Mouse (Mus musculus) skeletal muscle tissue, adult 2 months (tissue): ENCODE results near the gene Bbx.

Experiments
- DNase-seq: peaks from one replicate; pipeline ENCODE4 v3.0.0-alpha.2; 2012; ENCODE audit warnings: low read depth, low spot score

Gene Bbx

DNA sequence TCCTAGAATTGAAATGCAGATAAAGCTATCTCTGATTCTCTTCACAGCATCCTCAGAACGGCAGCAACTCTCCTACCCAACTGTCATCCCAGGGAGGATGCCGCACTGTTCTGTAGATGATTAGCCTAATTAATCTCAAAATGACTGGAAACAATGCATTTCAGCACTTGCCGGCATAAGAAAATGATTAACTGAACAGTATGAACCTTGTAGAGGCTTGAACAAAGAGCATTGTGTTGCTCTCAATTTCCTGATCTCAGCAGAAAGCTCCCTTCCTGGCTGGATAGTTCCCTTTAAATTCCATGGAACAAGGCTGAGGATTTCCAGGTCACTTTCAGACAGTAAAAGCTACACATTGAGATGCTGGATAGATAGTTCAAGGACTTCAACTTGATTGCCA lies 197.0 kb downstream of the Bbx start:
- no peak for DNase-seq

DNA sequence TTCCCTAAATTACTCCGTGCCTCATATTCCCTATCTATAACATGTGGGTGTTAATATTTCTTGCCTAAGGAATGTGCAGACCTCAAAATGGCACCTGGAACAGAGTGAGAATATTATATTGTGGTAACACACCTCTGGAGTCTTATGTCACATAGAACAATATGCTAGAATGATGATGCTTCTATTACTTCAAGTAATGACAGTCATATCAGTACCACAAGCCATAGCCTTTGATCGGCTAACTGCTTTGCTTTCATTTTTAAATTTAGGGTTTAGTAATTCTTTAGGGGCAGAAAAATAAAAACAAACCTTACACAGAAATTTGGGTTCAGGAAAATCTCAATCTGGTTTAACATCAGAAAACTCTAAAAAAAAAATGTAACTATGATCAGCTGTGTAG lies 201.6 kb downstream of the Bbx start:
- no peak for DNase-seq

DNA sequence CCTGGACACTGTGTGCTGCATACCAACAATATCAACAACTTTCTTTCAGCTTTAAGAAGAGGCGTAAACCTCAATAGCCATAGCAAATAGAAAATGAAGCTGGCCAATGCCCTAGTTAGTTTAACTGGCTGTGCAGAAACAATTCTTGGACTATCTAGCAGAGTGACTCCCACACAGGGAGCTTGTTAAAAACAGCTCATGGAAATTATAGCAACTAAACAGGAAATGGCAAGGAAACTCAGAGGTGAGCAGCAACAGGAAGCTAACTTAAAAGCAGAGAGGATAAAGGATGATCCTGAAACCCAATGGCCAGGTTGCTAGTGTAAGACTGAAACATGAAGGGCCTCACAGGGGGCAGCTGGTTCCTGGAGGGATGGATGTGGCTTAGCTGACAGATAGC lies 203.4 kb downstream of the Bbx start:
- no peak for DNase-seq

DNA sequence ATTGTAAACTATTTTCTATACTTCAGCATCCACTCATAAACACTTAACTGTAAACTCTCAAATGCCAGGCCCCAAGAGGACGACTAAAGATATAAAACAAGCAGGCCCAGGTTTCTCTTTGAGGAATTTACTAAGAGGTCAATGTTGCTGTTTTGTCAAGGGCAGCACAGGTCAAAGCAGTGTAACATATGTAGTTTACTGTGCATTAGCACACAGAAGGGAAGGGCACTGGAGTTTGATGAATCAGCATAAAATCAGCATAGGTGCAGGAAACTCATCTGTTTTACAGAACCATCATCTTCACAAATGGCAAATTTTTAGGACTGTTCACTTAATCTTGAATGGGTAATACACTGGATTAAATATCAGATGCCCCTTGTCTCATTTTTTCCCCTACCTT lies 205.9 kb downstream of the Bbx start:
- no peak for DNase-seq

DNA sequence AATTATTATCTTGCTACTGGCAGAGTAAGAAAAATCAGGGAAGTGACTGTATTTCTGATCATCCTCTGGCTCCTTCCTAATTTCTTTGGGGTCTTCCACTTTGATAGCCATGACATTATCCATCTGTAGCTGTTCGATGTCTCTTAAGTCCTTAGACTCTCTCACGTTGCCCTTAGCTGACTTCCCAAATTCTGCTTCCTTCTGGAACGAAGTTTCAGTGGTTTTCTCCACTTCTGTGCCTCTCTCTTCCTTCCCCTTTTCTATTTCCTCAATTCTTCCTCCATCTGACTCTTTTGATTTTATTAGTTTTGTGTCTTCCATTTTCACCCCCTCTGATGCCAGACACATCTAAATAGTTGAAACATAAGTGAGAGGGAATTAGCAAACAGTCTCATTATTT lies 207.2 kb downstream of the Bbx start:
- DNase-seq = no peak

DNA sequence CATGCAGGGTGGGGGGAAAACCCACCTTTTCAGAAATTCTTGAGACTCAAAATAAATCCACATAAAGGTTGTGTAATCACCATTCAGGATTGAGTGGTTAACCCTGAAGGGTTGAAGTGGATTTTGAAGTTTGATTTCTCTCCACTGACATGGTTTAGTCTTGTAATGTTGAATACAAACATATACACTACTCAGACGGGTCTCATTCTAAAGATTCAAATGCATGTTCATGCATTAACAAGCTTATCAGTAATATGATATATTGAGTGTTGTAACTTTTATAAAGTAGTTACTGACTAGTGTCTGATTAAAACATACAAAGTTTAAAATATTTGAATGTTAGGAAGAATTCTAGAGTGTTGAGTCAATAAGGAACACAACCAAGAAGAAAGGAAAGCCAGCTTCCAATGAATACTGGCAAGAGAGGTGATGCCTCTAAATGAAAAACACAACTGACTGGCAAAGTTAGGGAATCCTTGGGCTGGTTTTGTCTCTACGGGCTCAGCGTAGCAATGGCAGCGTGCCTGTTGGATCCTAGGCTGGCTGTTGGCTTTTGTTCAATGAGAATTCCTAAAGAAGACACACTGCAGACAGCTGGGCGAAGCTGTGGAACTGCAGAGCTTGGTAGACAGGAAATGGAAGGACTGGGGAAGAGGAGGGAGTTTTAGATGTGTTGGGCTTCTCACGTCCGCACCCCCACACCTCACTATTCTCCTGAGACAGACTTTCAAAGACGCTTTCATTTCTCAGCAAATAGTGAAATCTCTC lies 211.3 kb downstream of the Bbx start:
- DNase-seq = peak; percentile 21

DNA sequence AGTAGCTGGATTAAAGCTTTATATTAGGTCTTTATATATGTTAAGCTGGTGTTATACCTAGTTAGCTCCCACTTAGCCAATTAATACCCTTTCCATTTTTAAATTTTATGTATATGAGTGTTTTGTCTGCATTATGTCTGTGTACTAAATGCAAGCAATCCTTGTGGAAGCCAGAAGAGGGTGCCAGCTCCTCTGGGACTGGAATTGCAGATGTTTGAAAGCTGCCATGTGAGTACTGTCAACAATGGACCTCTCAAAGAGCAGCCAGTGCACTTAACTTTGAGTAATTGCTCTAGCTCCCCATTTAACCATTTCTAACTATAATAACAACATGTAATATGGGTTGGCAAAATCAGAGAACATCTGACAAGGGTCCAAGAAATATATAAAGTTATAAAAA lies 215.1 kb downstream of the Bbx start:
- DNase-seq = no peak

DNA sequence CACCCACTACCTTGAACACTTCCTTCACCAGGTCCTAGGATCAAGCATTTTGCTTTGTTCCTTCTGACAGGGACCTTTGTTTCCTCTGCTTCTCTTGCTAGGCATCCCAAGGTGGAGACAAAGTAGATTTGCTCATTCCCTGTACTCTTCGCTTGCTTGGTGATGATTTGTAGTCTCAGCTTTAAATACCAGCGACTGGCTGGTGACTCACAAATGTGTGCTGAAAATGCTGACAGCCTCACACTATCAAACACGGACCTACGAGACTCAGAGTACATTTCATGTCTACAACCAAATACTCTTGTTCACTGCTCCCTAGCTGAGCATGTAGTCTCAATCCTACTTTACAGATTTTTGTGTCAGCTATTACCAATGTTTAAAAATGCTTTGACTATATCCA lies 220.5 kb downstream of the Bbx start:
- DNase-seq = no peak

DNA sequence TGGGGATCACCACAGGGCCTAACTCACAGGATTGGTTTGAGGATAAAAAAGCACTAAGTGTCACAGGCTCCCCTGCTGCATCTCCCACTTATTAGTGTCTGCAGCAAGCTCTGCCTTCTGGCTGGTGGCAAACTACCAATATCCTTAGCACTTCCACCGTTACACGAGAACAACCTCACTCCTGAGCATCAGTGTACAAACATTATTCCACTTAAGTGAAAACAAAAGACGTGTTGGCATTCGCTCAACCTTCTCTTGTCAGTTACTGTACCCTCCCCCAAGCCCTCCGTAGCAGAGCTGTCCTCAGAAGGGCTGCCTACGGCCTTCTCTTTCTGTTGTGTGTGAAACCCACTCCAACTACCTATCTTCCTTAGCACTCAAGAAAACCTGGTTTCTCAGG lies 221.0 kb downstream of the Bbx start:
- DNase-seq = no peak

DNA sequence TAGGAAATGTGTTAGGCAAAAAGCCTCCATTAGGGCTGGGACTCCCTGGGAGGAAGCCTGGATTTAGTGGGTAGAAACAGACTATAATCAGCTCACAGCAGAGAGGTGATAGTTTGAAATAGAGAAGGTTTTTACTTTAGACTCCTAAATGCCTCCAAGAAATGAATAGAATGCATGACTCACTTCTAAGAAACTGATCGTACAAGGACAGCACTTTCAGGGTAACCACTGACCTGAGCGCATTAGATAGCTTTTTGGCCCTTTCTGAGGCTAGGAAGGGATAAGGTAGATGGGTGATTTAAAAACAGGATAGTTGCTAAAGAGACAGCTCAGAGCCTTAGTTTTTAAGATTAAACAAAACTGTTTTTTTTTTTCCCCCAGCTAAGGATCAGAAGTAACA lies 221.4 kb downstream of the Bbx start:
- DNase-seq = no peak

DNA sequence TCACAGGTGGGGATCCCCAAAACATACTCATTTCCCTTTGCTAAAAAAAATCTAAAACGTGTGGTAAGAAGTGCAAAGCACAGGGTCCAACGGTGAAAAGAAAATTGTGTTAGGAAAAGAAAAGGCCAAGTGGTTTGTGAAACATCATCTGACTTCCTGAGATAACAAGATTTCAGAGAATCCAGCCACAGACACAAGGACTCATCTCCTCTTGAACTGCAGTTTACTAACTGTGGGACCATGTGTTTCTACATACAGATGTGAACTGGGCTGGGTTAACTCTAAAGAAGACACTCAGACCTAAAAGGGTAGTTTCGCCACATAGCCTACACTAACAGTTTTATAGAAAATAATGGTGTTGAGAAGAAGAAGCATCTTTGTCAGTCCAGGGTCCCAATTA lies 227.2 kb downstream of the Bbx start:
- no peak for DNase-seq

DNA sequence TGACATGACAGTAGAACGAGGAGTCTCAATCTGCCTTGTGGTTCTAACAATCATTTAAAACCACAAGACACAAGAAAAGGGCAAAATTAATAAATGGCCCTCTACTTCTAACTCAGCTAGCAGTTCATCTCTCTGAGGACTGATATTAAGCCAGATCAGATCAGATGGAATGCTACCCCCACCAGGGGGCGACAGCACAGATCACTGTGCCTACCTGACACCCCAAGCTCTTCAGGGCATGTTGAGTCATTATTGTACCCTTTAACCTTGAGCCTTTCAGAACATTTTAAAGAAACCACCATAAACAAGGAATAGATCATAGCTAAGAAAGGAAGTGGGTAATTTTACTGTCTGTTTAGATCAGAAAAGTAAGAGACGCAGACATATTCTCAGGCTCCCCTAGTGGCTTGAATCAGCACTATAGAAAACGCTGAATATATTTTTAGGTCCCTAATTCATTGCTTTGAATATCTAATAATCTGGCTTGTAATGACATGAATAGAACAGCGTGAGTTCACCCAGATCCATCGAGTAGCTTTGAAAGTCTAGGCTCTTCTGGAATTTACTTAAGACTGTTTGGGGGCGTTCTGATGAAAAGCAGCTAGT lies 230.5 kb downstream of the Bbx start:
- DNase-seq = no peak

DNA sequence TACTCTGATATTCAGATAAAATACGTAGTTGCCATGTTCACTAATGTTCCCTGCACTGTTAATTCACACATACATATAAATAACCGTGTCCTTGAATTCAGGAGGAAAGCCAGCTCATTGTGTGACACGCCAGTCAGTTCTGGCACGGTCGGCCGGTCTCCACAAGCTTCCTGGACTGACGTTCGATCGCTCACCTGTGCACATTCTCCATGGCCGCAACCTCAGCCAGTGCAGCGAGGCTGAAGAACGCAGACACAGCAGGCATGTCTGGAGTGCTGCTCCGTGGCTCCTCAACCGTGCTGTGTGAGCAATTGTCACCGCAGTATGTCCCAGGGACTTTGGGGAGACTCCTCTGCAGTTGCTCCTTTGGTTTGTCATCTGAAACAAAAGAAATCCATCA lies 232.0 kb downstream of the Bbx start:
- DNase-seq = no peak

DNA sequence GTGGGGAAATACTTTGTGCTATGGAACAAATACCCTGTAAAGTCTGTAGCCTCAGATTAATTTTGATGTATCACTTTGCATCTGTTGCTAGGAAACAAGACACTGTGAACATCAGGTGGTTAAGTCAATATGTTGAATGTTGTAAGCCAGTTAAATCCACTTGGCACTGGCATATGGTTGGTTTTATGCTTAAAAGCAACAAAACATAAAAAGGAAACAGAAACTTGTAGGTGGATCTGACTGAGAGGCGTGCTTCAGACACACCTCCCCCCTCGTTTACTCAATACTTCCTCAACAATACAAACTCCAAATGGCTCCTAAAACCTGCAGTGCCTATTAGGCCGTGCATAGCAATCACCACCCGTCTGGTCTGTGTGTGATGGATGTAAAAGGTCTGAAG lies 236.1 kb downstream of the Bbx start:
- no peak for DNase-seq

DNA sequence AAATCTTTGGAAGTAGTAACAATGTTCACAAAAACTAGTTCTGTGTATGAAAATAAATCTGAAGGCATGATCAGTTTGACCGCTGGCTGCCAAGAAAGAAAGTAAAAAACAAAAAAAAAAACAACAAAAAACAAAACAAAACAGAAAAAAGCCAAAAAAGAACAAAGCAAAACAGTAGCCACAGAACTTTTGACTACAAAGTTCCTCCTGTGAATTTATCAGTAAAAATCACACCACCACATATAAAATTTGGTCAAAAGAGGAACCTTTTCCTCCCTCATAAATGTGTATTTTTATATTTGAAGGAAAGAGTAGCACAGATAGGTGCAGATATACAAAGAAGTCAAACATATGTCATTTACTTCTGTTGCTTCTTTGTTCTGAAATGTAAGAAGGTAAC lies 239.6 kb downstream of the Bbx start:
- no peak for DNase-seq

DNA sequence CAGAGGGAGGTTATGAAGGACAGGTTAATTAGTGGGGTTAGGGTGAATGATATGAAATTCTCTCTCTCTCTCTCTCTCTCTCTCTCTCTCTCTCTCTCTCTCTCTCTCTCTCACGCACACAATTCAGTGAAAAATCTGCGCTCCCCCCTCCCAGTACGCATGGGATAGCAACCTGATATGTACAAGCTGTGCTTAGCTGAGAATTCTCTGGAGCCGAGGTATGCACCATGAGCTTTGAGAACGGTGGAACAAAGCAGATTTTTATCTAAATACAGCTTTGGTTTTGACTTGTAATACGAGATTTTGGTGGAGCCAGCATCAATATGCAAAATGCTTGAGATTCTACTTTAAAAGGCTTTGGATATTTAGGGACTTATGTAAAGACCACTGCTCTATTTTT lies 243.1 kb downstream of the Bbx start:
- no peak for DNase-seq

DNA sequence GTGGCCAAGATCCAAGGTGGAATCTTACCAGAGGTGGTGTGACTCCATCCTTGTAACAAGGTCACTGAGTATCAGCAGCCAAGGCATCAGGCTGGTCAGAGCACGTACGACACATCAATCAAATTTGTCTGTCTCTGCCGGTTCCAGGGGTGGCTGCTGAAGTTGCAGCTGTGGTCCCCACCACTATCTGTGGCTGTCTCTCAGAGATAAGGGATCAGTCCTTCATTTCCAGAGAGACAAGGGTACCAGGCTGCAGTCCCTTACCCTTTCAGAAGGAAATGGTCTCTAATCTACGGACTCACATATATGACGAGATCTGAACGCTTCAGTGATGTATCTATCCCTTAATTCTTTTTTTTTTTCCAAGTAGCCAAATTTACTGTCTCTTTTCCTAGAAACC lies 245.6 kb downstream of the Bbx start:
- DNase-seq = no peak

DNA sequence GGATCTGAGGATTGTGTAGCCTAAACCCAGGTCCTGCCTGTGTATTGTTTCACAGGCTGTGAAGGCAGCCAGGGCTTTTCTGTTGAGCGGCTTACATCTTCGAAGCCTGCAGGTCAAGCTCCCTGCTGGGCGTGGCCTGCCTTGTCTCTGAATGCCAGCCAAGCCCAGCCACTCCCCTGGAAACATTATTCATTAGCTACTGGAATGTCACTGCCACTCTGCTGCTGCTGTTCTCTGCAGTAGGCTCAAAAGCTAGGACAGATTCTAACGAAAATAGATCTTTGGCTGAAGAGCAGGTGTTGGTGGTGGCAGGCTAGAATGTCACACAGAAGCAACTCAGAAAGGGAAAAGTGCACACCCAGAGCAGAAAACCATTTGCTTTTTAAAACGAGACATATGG lies 247.1 kb downstream of the Bbx start:
- no peak for DNase-seq

DNA sequence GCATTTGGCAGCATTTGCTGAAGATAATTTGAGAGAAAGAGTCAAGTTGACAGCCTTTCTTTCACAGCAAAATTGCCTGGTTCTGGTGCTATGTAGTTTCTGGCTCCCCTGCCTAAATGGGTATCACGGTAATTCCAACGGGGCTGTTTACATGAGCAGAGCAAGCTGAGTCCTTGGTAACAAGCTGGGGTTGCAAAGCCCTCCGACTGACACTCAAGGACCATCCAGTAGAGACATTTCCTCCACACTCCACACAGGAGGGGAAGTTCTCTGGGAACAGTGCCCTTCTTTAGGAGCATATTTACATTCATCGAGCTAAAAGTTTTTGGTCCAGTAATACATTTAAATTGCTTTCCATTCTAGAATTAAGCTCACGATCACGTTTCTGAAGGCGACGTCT lies 249.2 kb downstream of the Bbx start:
- DNase-seq = no peak

DNA sequence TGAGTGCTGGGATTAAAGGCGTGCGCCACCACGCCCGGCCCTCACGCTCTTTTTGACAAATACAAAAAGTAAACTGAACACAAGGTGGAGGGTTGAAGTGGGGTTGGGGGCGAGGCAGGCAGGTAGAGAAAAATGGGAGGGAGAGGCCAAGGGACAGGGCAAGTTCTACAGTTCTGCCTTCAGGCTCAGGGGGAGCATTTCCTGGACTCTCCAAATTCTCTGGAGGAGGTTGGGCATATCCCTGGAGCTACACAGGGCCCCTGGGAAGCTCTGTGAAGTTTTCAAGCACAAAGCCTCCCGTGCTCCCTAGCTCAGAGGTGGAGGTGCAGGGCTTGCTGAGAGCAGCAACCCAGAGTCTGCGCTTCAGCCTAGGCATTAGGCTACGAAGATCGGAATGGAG lies 249.6 kb downstream of the Bbx start:
- no peak for DNase-seq

DNA sequence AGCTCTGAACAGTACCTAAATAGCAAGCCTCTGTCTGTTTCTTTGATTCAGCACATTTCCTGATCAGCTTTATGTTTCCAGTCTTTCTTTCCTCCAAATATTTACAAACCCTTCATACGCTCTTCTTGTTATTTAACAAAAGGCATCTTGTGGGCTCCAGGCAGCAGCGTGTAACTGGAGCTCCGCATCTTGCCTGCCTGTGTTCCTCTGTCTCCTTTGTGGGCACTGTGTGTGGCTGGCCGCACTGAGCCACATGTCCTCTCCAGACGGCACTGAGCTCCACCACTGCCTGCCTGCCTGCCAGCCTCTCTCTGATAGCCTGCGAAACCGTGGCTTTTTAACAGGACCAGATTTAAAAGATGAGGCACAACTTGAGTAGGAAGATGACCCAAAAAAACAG lies 259.4 kb downstream of the Bbx start:
- DNase-seq = no peak

DNA sequence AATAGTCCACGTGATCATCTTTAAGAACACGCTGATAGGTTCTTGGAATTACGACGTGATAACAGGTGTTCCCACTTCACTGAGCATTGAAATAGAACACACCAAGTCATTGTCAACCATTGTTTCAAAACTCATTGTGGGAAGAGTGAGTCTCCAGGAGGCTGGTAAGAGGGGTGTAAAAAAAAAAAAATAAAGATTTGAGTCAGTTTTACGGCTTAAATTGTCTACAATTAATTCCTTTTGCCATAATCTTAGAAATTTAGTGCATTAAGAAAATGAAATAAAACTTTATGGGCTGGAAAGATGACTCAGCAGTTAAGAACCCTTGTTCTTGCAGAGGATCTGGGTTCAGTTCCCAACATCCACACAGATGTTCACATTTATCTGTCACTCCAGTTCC lies 261.4 kb downstream of the Bbx start:
- no peak for DNase-seq

DNA sequence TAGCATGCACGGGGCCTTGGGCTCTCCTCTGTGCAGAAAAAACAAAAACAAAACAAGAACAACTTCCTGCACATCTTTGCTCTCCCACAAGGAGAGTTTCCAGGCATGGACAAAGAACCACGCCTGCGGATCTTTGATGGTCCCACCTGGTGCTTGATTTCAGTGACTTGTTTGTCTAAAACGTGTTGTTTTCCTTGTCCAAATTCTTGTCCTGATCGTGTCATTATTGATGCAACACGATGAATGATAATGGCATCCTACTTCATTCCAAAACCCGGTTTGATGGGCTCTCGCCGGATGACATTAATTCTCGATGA lies 264.2 kb downstream of the Bbx start:
- DNase-seq = no peak
